Mouse (Mus musculus) forebrain, embryonic 10.5 days (tissue): Measurements from ENCODE around the gene Bmf. TPM values are rescaled to one million over a fixed set of nuclear protein-coding genes. Genes with fewer than 3 reads are reported as not detected.
"Not testable (repeated sequence)": the region's sequence is repeated elsewhere in the genome, so short reads cannot be mapped to it uniquely, and the experiment has no call there.

ENCODE experiments used
- DNase-seq: peaks from one replicate; pipeline ENCODE4 v3.0.0-alpha.2; 2017; ENCODE audit warnings: low spot score; ENCODE audit errors: extremely low spot score
- H3K27ac ChIP-seq: fragments of 300-500 bp; sonication (generic); 2 replicates; pipeline ENCODE4 v1.5.1; 2016; ENCODE audit warnings: mild to moderate bottlenecking
- H3K27me3 ChIP-seq: fragments of 300-500 bp; sonication (generic); 2 replicates; pipeline ENCODE4 v1.6.1; 2016; ENCODE audit warnings: mild to moderate bottlenecking; ENCODE audit not compliant: poor library complexity, severe bottlenecking
- H3K36me3 ChIP-seq: fragments of 300-500 bp; sonication (generic); replicated peaks from 2 replicates; pipeline ENCODE4 v1.6.1; 2016; ENCODE audit warnings: mild to moderate bottlenecking, moderate library complexity
- H3K4me1 ChIP-seq: fragments of 300-500 bp; sonication (generic); 2 replicates; pipeline ENCODE4 v1.6.1; 2016
- H3K4me3 ChIP-seq: fragments of 300-500 bp; sonication (generic); 2 replicates; pipeline ENCODE4 v1.5.1; 2016; ENCODE audit warnings: mild to moderate bottlenecking, moderate library complexity
- H3K9me3 ChIP-seq: fragments of 300-500 bp; sonication (generic); 2 replicates; pipeline ENCODE4 v1.6.1; 2016; ENCODE audit warnings: mild to moderate bottlenecking, moderate library complexity
- WGBS: fragments of 180-500 bp; shearing (Covaris S2); methylation state at CpG from one replicate; pipeline ENCODE4 v1.1.7; 2016; 5-methylcytosine and 5-hydroxymethylcytosine counted together
- polyA plus RNA-seq: library from polyadenylated mRNA; unstranded; fragments of >200 nt; fragmentation: Nextera tagmentation; extraction: Ambion mirVana; gene quantifications from 2 replicates; pipeline ENCODE4 v1.2.1, GENCODE M21; 2016

The Bmf gene
- polyA plus RNA-seq, 1 experiment from 2014 or later, result 4.5 TPM

DNA sequence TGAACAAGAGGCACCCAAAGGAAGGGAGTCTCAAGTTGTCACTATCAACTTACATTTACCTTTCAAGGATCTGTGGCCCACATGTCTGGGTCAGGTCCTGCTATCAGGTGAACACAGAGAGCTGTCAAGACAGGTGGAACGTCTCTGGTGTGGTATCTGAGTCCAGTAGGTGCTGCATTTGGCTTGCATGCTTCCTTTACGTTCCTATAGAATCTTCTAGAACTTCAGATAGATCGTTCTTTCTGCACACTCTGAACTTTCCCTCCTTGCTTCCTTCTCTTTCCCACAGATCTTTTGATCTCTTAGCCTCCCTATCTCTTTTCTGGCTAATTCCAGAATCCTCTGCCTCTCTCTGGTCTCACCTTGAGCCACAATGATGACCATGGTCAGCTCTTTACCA is 8.9 kb upstream of the Bmf start:
- 93% methylated on average over 3 of the region's 3 CpGs for WGBS
- DNase-seq, result no peak

DNA sequence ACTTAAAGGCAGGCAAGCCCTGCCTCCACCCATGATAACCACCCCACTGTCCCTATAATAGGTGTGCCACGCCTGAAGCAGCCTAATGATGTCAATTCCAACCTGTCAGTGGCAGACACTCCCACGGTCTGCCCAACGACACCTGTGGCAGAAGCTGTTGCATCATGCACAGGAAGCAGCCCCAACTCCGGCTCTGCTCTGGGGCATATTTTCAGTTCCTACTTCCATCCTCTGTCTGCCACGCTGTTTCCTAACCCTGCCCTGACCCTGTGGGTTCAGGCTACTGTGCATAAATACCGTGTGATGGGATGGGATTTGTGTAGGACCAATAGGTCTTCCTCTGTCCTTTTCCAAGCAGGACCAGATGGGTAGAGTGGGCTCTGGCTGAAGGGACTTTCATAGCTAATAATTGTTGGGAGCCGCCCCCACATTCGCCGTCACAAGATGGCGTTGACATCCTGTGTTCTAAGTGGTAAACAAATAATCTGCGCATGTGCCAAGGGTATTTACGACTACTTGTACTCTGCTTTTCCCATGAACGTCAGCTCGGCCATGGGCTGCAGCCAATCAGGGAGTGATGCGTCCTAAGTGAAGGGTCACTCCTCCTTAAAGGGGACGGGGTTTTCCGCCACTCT is 5.0 kb upstream of the Bmf start:
- Histone ChIP-seq H3K27ac (peak overlapping the region; percentile 76), H3K4me1 (peaks cover 16% of the 10 kb centered on the region), H3K4me3 (peak overlapping the region; percentile 52)
- not testable (repeated sequence) for H3K36me3 ChIP-seq, H3K27me3 ChIP-seq, H3K9me3 ChIP-seq
- 68% methylated on average over 15 of the region's 17 CpGs for WGBS
- peak; percentile 29 for DNase-seq

More for the DNA sequence above, 8.9 kb upstream of the Bmf start:
- no peaks in the 10 kb centered on the region for H3K27me3 ChIP-seq
- peaks cover 8% of the 10 kb centered on the region for H3K4me1 ChIP-seq
- peaks cover 25% of the 10 kb centered on the region for H3K36me3 ChIP-seq
- no peaks in the 10 kb centered on the region for H3K9me3 ChIP-seq
- H3K27ac ChIP-seq, result no peak overlapping the region
- H3K4me3 ChIP-seq, result no peak overlapping the region

DNA sequence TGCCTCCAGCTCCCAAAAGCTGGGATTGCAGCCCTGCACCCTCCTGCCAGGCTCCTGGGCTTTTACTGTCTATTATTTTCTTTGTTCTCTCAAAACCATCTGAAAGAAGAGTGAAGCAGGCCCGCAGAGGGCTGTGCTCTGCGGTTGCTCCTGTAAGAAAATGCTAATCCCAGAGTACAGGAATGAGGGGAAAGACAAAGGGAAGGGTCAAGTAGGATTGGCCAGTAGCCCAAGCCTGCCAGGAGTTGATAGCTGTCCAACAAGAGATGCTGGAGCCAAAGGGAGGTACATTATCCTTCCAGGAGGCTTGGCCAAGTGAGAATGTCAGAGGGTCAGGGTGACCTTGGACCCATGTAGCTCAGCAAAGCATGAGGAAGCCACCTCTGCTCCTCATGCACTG is 2.1 kb upstream of the Bmf start:
- no peak for DNase-seq
- Histone ChIP-seq H3K4me3 (no peak overlapping the region), H3K27ac (no peak overlapping the region), H3K9me3 (no peaks in the 10 kb centered on the region), H3K27me3 (peaks cover 20% of the 10 kb centered on the region), H3K4me1 (peaks cover 45% of the 10 kb centered on the region), H3K36me3 (no peaks in the 10 kb centered on the region)
- 59% methylated on average over 2 of the region's 2 CpGs for WGBS

DNA sequence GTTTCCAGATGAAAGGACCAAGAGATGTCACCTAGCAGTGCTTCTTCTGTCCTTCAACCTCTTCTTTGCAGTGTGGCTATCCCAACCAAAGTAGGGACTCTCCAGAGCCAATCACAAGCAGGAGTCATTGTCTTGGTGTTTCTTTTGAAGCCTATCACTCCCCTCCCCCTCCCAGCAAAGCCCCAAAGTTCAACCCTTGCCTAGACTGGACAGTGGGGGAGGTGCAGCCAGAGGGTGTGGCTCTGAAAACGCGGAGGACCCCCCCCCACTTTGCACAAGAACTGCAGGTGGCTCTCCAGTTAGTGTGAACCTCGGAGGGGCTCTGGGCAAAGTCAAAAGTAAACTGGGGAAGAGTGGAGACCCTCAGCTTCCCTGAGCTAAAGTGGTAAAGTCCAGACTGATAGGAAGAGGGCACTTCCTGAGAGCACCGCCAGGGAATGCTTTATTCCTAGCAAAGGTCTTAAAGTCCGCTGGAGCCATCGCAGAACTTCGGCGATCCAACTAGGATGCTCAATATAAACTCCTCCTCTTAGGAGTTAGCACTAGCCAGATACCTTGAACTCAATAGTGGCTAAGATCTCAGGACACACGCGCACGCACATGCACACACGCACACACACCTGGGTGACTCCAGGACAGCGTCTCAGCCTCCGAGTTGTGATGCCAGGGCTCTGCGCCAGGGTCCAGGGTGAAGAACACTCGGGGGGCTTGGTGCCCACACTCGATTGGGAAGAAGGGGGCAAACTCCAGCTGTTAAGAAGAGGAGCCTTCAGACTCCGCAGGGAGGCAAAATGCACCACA is 866 bp downstream of the Bmf start:
- under 1% methylated on average over 18 of the region's 18 CpGs for WGBS
- peaks cover 67% of the 10 kb centered on the region for H3K4me1 ChIP-seq
- H3K9me3 ChIP-seq, result no peaks in the 10 kb centered on the region
- H3K4me3 ChIP-seq, result peak overlapping the region; percentile 95
- H3K27me3 ChIP-seq, result peaks cover 40% of the 10 kb centered on the region
- no peak for DNase-seq
- H3K27ac ChIP-seq, result peak overlapping the region; percentile 94
- no peaks in the 10 kb centered on the region for H3K36me3 ChIP-seq

DNA sequence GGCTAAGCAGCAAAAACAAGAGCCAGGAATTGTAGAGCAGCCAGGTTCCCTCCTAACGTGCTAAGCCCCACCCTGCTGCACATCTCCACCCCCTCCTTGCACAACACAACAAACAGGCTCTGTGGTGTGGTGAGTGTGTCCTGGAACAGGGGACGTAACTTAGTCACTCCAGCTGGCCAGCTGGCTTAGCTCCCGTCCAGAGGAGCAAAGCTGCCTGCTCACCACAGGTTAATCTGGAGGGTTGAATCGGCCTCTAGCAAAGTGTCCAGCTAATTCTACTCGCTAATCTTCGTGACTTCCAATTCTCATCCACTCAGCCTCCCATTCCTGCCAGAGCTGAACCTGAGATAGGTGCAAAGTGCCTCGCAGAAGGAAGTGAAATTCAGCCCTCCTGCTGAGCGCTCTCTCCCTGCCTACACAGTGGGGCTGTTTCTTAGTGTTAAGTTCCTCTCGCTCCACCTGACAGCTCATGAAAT is 1.9 kb downstream of the Bmf start:
- H3K27ac ChIP-seq, result peak overlapping the region; percentile 94
- H3K36me3 ChIP-seq, result 0 out of 2 replicates have a peak, but pooled peaks cover 4% of the 10 kb centered on the region
- H3K9me3 ChIP-seq, result no peaks in the 10 kb centered on the region
- WGBS, result 6% methylated on average over 9 of the region's 9 CpGs
- DNase-seq, result no peak
- H3K4me3 ChIP-seq, result peak overlapping the region; percentile 95
- H3K27me3 ChIP-seq, result peaks cover 40% of the 10 kb centered on the region
- H3K4me1 ChIP-seq, result peaks cover 77% of the 10 kb centered on the region

DNA sequence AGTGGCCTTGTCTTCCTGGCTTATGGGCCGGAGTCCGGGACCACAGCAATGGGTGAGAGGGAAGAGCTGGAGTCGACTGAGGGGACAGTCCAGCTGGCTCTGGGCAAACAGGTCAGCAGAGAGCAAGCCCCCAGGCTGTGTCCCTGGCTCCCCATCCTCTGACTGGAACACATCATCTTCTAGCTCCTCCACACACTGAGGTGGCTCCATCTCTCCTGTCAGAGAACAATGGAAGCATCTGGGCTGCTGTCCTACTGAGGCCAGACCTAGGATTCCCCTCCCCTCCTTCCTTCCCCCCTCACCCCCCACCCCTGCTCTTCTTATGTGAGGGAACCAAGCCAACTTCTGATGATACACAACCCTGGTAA is 2.7 kb downstream of the Bmf start:
- Histone ChIP-seq H3K27ac (peak overlapping the region; percentile 94), H3K36me3 (0 out of 2 replicates have a peak, but pooled peaks cover 9% of the 10 kb centered on the region), H3K27me3 (peaks cover 40% of the 10 kb centered on the region), H3K4me1 (peaks cover 83% of the 10 kb centered on the region), H3K9me3 (no peaks in the 10 kb centered on the region), H3K4me3 (peak overlapping the region; percentile 95; the same call in 1 of the 2 replicates)
- DNase-seq, result no peak
- WGBS, result 33% methylated on average over 3 of the region's 3 CpGs

DNA sequence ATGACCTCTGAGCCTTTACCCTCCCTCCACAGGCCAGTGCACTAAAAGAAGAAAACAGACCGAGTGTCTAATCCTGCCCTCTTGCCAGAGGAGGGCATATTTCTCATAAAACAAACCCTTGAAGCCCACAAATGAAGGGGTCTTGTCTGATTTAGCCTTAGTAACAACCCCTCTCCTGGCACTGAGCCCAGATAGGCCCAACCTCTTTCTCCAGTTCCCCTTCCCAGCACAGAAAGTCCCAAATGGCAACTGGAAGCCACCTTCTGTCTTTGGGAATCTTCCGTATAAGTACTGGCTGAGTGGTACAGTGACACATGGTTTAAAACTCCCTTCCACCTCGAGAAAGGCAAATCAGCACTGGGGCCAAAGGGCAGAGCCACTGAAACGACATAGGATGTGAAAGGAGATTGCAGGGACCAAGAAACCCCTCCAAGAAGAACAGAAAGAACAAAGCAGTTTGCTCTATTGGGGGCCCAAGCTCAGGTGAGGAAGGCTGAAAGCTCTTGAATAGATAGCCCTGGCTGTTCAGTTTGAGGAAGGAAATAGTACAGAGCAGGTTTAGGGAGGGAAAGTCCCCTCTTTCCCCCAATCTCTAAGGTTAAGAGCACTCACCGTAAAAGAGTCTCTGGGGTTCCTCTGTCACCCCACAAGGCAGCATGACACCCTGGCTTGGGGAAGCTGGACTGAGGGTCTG is 3.2 kb downstream of the Bmf start:
- Histone ChIP-seq H3K4me3 (peak overlapping the region; percentile 95; the same call in 1 of the 2 replicates), H3K4me1 (peaks cover 85% of the 10 kb centered on the region), H3K27me3 (peaks cover 40% of the 10 kb centered on the region), H3K27ac (peak overlapping the region; percentile 94), H3K36me3 (0 out of 2 replicates have a peak, but pooled peaks cover 9% of the 10 kb centered on the region), H3K9me3 (no peaks in the 10 kb centered on the region)
- 24% methylated on average over 5 of the region's 5 CpGs for WGBS
- DNase-seq, result no peak

DNA sequence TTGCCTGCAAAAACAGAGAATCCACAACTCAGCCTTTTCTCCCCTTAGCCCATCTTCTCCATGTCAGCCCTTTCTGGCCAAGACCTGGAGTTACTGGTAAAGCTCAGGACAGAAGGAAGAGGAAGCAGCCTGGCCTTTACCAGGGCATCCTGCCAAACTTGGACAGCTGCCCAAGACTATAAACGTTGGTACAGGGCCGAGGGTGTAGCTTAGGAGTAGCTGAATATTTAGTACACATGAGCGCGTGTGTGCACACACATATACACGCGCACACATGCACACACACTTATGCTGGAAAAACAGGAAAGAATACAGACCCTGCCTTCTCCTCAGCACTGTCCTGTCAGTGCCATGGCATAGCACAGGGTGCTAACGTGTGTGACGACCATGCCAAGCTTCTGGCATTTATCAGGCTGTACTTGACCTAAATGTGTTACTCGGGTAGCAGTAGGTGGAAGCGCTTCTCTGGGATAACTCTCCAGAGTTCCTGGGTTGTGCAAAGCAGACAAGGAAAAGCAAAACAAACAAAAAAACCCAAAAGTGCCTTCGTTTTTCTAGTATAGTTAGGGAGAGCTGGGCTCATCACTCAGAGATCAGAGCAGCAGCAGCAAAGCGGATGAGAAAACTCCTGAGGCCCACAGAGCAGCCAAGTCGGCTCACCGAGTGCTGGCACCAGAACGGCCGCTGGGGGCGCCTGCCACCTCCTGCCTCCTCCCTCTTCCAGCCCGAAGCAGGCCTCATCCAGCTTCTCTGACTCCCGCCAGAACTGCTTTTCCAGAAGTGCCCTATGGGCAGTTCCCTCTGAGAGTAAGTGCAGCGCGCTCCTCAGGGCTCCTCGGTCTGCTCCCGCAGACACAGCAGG is 4.0 kb downstream of the Bmf start:
- peaks cover 40% of the 10 kb centered on the region for H3K27me3 ChIP-seq
- H3K4me3 ChIP-seq, result peak overlapping the region; percentile 26
- peak; percentile 86 for DNase-seq
- 27% methylated on average over 23 of the region's 23 CpGs for whole genome bisulfite sequencing
- peaks cover 91% of the 10 kb centered on the region for H3K4me1 ChIP-seq
- H3K27ac ChIP-seq, result peak overlapping the region; percentile 94
- H3K36me3 ChIP-seq, result 0 out of 2 replicates have a peak, but pooled peaks cover 9% of the 10 kb centered on the region
- no peaks in the 10 kb centered on the region for H3K9me3 ChIP-seq

DNA sequence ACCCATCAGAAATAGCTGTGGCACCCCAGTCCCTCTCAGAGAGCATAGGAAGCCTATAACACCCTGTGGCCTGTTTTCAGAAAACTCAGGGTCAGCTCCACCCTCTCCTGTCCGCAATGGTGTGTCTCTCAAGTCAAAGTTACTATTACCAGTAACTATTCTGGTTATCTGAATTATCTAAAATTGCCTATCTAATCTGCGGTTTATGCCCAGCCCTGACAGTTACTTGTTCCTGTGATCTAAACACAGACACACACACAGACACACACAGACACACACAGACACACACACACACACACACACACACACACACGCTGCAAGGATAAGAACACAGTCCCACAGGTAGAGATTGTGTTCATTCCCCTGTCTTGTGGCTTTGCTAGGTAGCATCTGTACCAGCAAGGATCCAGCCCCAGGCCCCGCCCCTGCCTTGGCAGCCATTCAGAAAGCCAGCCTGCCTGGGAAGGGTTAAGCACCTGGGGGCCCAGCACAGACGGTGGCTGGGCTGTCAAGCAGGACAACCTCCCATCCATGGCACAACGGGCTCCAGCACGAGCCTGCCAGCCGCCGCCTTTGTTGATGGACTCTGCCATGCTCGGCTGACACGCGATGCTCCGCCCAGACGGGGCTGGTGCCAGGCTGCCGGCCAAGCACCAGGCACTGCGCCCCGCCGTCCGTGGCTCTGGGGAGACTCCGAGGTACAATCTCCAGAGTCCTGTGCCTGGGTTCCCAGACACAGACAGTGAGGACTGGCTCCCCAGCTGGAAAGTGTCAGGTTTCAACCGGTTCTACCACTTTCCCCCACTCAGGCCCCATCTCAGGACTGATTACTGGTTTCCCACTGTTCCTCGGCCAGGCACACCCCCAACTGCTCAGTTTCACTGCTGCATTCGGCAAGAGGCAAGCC is 5.3 kb downstream of the Bmf start:
- peak overlapping the region; percentile 39 for H3K4me3 ChIP-seq
- 8% methylated on average over 23 of the region's 23 CpGs for WGBS
- H3K27me3 ChIP-seq, result peaks cover 40% of the 10 kb centered on the region
- no peaks in the 10 kb centered on the region for H3K9me3 ChIP-seq
- H3K36me3 ChIP-seq, result 0 out of 2 replicates have a peak, but pooled peaks cover 9% of the 10 kb centered on the region
- peak; percentile 58 for DNase-seq
- peak overlapping the region; percentile 94 for H3K27ac ChIP-seq
- peaks cover 94% of the 10 kb centered on the region for H3K4me1 ChIP-seq

DNA sequence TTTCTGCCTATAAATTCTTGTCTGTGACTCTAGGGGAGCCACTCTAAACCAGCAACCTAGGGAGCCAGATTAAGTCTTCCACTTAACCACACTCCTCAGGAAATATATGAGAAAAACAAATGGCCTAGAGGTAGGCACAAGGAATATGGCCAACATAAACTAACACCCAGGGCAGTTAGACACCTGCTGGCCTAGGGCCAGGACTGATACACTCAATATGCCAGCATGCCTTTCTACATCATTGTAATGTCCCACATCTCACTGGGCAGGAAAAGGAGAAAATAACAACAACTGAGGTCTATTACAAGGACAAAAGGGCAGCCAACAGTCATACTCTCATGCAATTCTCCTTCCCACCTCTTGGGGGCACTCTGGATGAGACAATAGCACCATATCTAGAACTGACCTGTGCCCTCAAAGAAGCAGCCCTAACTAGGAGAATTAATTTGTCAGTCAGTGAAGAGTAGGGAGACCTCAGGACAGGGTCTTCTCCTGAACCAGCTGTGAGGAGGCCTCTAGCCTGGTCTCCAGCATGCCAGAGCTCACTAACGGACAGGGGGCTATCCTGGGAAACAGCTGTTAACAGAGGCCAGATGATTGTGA is 6.4 kb downstream of the Bmf start:
- Histone ChIP-seq H3K27me3 (peaks cover 35% of the 10 kb centered on the region), H3K27ac (peak overlapping the region; percentile 94), H3K9me3 (no peaks in the 10 kb centered on the region), H3K4me3 (no peak overlapping the region), H3K4me1 (peaks cover 87% of the 10 kb centered on the region), H3K36me3 (peaks cover 14% of the 10 kb centered on the region)
- no peak for DNase-seq
- WGBS, result 85% methylated on average over 1 of the region's 1 CpGs

DNA sequence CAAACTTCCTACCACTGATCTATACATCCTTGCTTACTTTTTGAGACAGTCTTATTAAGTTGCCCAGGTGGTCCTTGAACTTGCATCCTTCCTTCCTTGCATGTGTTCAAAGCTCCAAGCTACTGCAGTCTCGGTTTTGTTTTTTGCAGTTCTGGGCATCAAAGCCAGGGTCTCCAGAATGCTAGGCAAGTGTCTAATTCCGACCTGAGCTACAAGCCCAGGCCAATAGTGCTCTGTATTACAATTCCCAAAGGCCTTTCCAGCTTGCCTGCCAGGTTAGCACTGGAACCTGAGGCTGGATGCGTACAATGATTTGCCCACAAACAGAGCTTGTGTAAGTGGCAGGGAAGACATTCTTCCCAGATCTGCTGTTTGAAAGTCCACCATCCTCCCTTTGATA is 7.8 kb downstream of the Bmf start:
- Histone ChIP-seq H3K4me3 (no peak overlapping the region), H3K9me3 (no peaks in the 10 kb centered on the region), H3K4me1 (peaks cover 80% of the 10 kb centered on the region), H3K27me3 (peaks cover 22% of the 10 kb centered on the region), H3K27ac (no peak overlapping the region), H3K36me3 (peaks cover 21% of the 10 kb centered on the region)
- WGBS, result 92% methylated on average over 3 of the region's 3 CpGs
- DNase-seq, result no peak
